Mouse (Mus musculus) liver, embryonic 12.5 days (tissue): ENCODE results near the gene Ubp1. TPM values are rescaled to one million over a fixed set of nuclear protein-coding genes. Genes with fewer than 3 reads are reported as not detected.
A peak's percentile ranks its signal among the peaks of the same experiment; 100 is the strongest.

Source experiments
- ATAC-seq: fragments of 200-750 bp; cut with Nextera tagmentation; 2 replicates; pipeline ENCODE4 v1.8.0; 2017; ENCODE audit warnings: moderate number of reproducible peaks, mild to moderate bottlenecking, moderate library complexity
- H3K27ac ChIP-seq: fragments of 300-500 bp; sonication (generic); 2 replicates; pipeline ENCODE4 v1.5.1; 2016; ENCODE audit warnings: mild to moderate bottlenecking
- H3K27me3 ChIP-seq: fragments of 300-500 bp; sonication (generic); replicated peaks from 2 replicates; pipeline ENCODE4 v1.6.1; 2016; ENCODE audit warnings: mild to moderate bottlenecking, moderate library complexity
- H3K36me3 ChIP-seq: fragments of 300-500 bp; sonication (generic); 2 replicates; pipeline ENCODE4 v1.6.1; 2016; ENCODE audit warnings: mild to moderate bottlenecking, moderate library complexity
- H3K4me1 ChIP-seq: fragments of 300-500 bp; sonication (generic); 2 replicates; pipeline ENCODE4 v1.6.1; 2016
- H3K4me2 ChIP-seq: fragments of 300-500 bp; sonication (generic); 2 replicates; pipeline ENCODE4 v1.6.1; 2016; ENCODE audit warnings: mild to moderate bottlenecking, moderate library complexity
- H3K4me3 ChIP-seq: fragments of 300-500 bp; sonication (generic); 2 replicates; pipeline ENCODE4 v1.5.1; 2016; ENCODE audit warnings: mild to moderate bottlenecking, moderate library complexity
- H3K9ac ChIP-seq: fragments of 300-500 bp; sonication (generic); 2 replicates; pipeline ENCODE4 v1.6.1; 2016; ENCODE audit warnings: mild to moderate bottlenecking, moderate library complexity
- H3K9me3 ChIP-seq: fragments of 300-500 bp; sonication (generic); replicated peaks from 2 replicates; pipeline ENCODE4 v1.6.1; 2016; ENCODE audit warnings: mild to moderate bottlenecking, moderate library complexity
- WGBS: fragments of 180-500 bp; shearing (Covaris S2); methylation state at CpG from one replicate; pipeline ENCODE4 v1.1.7; 2016; ENCODE audit not compliant: insufficient replicate concordance; 5-methylcytosine and 5-hydroxymethylcytosine counted together
- polyA plus RNA-seq: library from polyadenylated mRNA; unstranded; fragments of >200 nt; fragmentation: Nextera tagmentation; extraction: Ambion mirVana; gene quantifications from 2 replicates; pipeline ENCODE4 v1.2.1, GENCODE M21; 2016

The Ubp1 gene
- polyA plus RNA-seq, 1 experiment from 2014 or later, result 59.8 TPM

DNA sequence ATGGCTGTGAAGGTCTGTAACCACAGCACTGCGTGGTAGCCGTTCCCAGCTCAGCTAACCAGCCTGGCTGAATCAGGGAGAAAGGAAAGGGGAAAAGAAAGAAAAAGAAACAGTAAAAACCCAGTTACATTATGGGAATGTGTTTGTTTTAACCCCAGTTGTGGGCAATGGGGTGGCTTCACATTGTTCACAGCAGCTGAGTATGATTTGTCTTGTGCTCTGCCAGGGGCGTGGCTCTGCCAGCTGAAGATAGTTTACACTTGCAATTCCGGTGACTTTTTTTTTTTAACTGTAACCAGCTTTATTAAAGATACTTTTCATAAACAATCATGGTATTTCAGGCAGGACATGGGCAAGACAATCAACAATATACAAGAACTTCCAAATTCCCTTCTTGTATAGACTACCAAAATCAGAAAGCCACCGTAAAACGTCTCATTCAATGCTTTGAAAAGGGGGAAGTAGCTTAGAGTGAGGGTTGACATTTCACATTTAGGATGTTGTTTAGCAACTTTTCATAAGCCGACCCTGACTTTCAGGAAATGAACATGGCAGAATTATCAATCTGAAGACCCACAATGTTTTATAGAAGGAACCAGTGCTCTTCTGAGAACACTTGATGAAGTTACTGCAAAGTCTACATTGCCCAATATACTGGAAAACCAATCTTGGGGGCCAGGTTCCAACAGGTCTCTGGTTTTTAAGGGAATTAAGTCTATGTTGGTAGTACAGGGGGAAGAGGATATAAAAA, 88.5 kb downstream of the Ubp1 start:
- no peak overlapping the region for H3K9ac ChIP-seq
- 54% methylated on average over 7 of the region's 7 CpGs for WGBS
- no peak overlapping the region for H3K4me3 ChIP-seq
- H3K36me3 ChIP-seq, result no peaks in the 10 kb centered on the region
- H3K27ac ChIP-seq, result no peak overlapping the region
- no peak overlapping the region for H3K4me2 ChIP-seq
- H3K27me3 ChIP-seq, result no peaks in the 10 kb centered on the region; the same call in 1 of the 2 replicates
- no peak for ATAC-seq
- H3K4me1 ChIP-seq, result peaks cover 12% of the 10 kb centered on the region
- H3K9me3 ChIP-seq, result no peaks in the 10 kb centered on the region

DNA sequence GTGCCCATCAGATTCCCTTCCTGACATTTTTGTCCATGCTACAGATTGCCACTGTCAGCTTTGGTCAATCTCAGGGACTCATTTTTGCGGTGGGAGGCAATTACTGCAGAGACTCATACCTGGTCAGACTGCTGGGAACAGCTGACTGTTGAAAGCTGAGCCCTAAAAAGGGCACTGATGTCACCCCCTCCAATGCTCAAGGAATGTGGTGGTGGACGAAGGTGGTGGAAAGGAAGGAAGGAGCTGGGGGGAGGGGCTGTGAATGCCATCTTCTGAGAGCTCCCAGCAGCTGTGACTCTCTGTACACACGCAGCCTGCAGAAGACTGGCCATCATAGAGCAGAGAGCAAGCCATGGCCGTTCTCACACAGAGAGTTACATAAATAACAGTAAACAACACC, 91.4 kb downstream of the Ubp1 start:
- 36% methylated on average over 4 of the region's 4 CpGs for WGBS
- Histone ChIP-seq H3K9me3 (no peaks in the 10 kb centered on the region), H3K4me3 (no peak overlapping the region), H3K4me1 (peaks cover 18% of the 10 kb centered on the region), H3K27me3 (peaks cover 23% of the 10 kb centered on the region), H3K9ac (no peak overlapping the region), H3K27ac (no peak overlapping the region), H3K4me2 (no peak overlapping the region), H3K36me3 (no peaks in the 10 kb centered on the region)
- no peak for ATAC-seq

DNA sequence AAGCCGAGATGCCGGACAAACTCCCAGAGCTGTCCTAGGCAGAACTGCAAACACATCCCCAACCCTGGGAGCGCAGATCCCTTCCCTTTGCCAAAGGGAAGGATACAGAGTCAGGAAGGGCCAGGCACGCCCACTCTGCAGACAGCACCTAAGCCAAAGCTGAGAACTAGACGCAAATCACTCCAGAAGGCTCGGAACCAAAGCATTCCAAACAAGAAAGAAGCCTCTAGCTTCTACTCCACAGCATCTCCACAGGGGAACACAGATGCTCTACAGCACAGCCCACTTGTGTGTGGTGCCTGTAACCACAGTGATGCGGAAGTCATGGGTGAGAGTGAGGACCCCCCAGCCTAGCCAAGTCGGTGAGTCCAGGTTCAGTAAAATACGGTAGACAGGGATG, 94.4 kb downstream of the Ubp1 start:
- WGBS, result 35% methylated on average over 9 of the region's 9 CpGs
- Histone ChIP-seq H3K27me3 (peaks cover 27% of the 10 kb centered on the region), H3K4me2 (no peak overlapping the region), H3K27ac (no peak overlapping the region), H3K4me3 (no peak overlapping the region), H3K9me3 (no peaks in the 10 kb centered on the region), H3K36me3 (no peaks in the 10 kb centered on the region), H3K4me1 (peaks cover 18% of the 10 kb centered on the region), H3K9ac (no peak overlapping the region)
- no peak for ATAC-seq

DNA sequence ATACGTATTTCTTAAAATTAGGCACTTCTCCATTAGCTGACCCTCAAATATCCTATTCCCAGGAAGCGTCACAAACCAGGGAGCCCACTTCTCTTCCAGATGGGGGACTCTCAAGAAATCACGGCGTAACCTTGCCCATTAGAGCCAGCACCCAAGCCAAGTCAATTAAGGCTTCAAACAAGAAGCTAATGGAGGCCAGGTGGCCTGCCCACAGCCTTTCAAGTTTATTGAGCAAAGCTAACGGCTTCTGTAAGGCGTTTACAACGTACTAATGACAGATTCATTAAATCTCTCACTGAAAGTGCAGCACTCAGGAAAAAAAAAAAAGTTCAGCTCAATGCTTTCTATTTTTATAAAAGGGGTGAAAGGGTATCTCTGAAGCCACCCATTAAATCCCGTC, 95.1 kb downstream of the Ubp1 start:
- ATAC-seq, result no peak
- no peak overlapping the region for H3K9ac ChIP-seq
- WGBS, result 19% methylated on average over 8 of the region's 8 CpGs

DNA sequence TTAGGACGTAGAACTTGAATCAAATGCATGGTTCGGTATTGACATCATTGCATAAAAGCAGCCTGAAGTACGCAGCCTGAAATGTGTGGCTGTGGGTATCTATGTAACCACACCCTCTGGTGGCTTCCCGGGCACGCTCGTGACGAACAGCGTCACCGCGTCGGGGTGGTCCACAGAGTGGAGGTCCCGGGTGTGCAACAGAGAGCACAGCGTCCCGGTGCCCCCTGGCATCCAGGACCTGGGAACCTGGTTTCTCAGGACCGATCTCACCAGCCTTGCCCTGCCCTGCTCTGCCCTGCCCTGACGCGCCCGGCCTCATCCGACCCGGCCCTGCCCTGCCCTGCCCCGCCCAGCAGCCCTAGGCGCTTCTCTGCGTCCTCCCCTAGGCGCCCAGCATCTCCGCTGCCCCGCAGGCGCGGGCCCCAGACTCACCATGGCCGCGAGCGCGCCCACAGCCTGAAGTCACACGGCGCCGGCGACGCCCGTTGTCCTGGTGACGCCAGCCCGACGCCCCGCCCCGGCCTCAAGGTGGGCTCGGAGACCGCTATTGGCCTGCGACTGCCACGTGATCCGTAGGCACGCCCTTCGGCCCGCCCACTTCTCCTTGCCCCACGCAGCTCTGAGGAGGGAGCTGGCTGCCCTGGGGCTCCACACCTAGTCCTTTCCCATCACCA, 95.7 kb downstream of the Ubp1 start:
- whole genome bisulfite sequencing, result under 1% methylated on average over 50 of the region's 52 CpGs
- Histone ChIP-seq H3K4me2 (peak overlapping the region; percentile 90), H3K27ac (no peak overlapping the region), H3K4me1 (peaks cover 18% of the 10 kb centered on the region), H3K36me3 (no peaks in the 10 kb centered on the region), H3K9me3 (no peaks in the 10 kb centered on the region), H3K9ac (peak overlapping the region; percentile 61; the same call in 1 of the 2 replicates), H3K4me3 (peak overlapping the region; percentile 62), H3K27me3 (peaks cover 27% of the 10 kb centered on the region)
- ATAC-seq, result peak; percentile 94

More for the DNA sequence above, 95.1 kb downstream of the Ubp1 start:
- peaks cover 18% of the 10 kb centered on the region for H3K4me1 ChIP-seq
- H3K4me3 ChIP-seq, result peak overlapping the region; percentile 62
- H3K36me3 ChIP-seq, result no peaks in the 10 kb centered on the region
- H3K27me3 ChIP-seq, result peaks cover 27% of the 10 kb centered on the region
- H3K27ac ChIP-seq, result no peak overlapping the region
- no peaks in the 10 kb centered on the region for H3K9me3 ChIP-seq
- peak overlapping the region; percentile 90 for H3K4me2 ChIP-seq

Other genes starting within 250 kb of the Ubp1 start
- gene Pdcd6ip, start 222.7 kb upstream of the Ubp1 start, polyA plus RNA-seq, result 56.1 and 56.4 TPM in 2 replicates
- 23.1 and 24.2 TPM in 2 replicates for gene Clasp2, start 189.5 kb upstream of the Ubp1 start, polyA plus RNA-seq
- 1.1 and 1.3 TPM in 2 replicates for gene Fbxl2, start 115.3 kb downstream of the Ubp1 start, polyA plus RNA-seq
- 0.05 TPM in 1 of 2 replicates, not detected in the other for gene Susd5, start 126.2 kb downstream of the Ubp1 start, polyA plus RNA-seq